Comparison of ENCODE assay signal across 8 mouse cellular contexts in genomic region chr5:64364432-64365125, GRCm38 (mm10).
DNase-seq lines count a peak whose midpoint lies in the region; ATAC-seq and TF ChIP-seq lines count a peak whose summit lies in the region.

No protein-coding gene starts in this region.

- TF ChIP-seq EP300 in heart, postnatal 0 days (IDR thresholded peaks at IDR 0.05; ENCODE audit: low read depth), result 0 out of 2 replicates have a peak, but pooled peaks have one; percentile 36

- H3K36me3 ChIP-seq in embryonic facial prominence, embryonic 13.5 days, result no peaks in the 10 kb centered on the region
- no peaks in the 10 kb centered on the region for H3K36me3 ChIP-seq in heart, postnatal 0 days (replicated peaks; ENCODE audit: control insufficient read depth, insufficient read depth, low read length)
- no peaks in the 10 kb centered on the region for H3K36me3 ChIP-seq in limb, embryonic 13.5 days
- H3K36me3 ChIP-seq in midbrain, postnatal 0 days (ENCODE audit: insufficient read depth, low read length), result no peaks in the 10 kb centered on the region

- H3K27ac ChIP-seq in left cerebral cortex, adult 2 months, result peak overlapping the region; percentile 78
- H3K27ac ChIP-seq in embryonic facial prominence, embryonic 13.5 days, result peak overlapping the region; percentile 80
- peak overlapping the region; percentile 53; the same call in 1 of the 2 replicates for H3K27ac ChIP-seq in heart, postnatal 0 days (ENCODE audit: low read depth)
- H3K27ac ChIP-seq in limb, embryonic 13.5 days, result peak overlapping the region; percentile 75
- H3K27ac ChIP-seq in midbrain, postnatal 0 days (ENCODE audit: low read depth, low read length), result no peak overlapping the region

- WGBS in embryonic facial prominence, embryonic 13.5 days, result 43% methylated on average over 7 of the region's 7 CpGs
- 34% methylated on average over 7 of the region's 7 CpGs for WGBS in heart, postnatal 0 days
- WGBS in limb, embryonic 13.5 days, result 24% methylated on average over 7 of the region's 7 CpGs
- WGBS in midbrain, postnatal 0 days, result 37% methylated on average over 7 of the region's 7 CpGs

- peak overlapping the region; percentile 2; the same call in 1 of the 2 replicates for H3K4me2 ChIP-seq in embryonic facial prominence, embryonic 13.5 days
- peak overlapping the region; percentile 35 for H3K4me2 ChIP-seq in heart, postnatal 0 days (ENCODE audit: low read depth, low read length)
- peak overlapping the region; percentile 34 for H3K4me2 ChIP-seq in limb, embryonic 13.5 days (replicated peaks)
- no peak overlapping the region for H3K4me2 ChIP-seq in midbrain, postnatal 0 days (ENCODE audit: low read depth, low read length, poor library complexity, severe bottlenecking)

- intact Hi-C loops in left cerebral cortex, adult 2 months (cut with DNase I), result loop anchor here (1.0 kb wide), 1 partner anchor 27 kb away; no protein-coding TSS in a partner anchor
- intact Hi-C loops in left cerebral cortex, postnatal 10 days (cut with DNase I), result no loop called here

- peak; percentile 63; the same call in 1 of the 2 replicates for ATAC-seq in embryonic facial prominence, embryonic 13.5 days (ENCODE audit: insufficient number of reproducible peaks, insufficient read depth, low FRiP score, low TSS enrichment, low read depth)
- ATAC-seq in heart, postnatal 0 days (ENCODE audit: insufficient read depth, low read depth), result peak; percentile 64
- ATAC-seq in limb, embryonic 13.5 days (ENCODE audit: low FRiP score, low read depth), result peak; percentile 62
- no peak; the same call in 1 of the 2 replicates for ATAC-seq in midbrain, postnatal 0 days (ENCODE audit: low FRiP score)
- no peak for ATAC-seq in activated CD4-positive, CD25-positive, alpha-beta regulatory T cell, adult 4 months

- H3K9ac ChIP-seq in embryonic facial prominence, embryonic 13.5 days, result no peak overlapping the region
- no peak overlapping the region for H3K9ac ChIP-seq in heart, postnatal 0 days (replicated peaks; ENCODE audit: low read depth, low read length)
- H3K9ac ChIP-seq in limb, embryonic 13.5 days, result no peak overlapping the region
- no peak overlapping the region for H3K9ac ChIP-seq in midbrain, postnatal 0 days (replicated peaks; ENCODE audit: low read length, poor library complexity, severe bottlenecking)

- H3K4me1 ChIP-seq in embryonic facial prominence, embryonic 13.5 days, result peaks cover 45% of the 10 kb centered on the region
- peaks cover 21% of the 10 kb centered on the region for H3K4me1 ChIP-seq in heart, postnatal 0 days (ENCODE audit: control insufficient read depth, insufficient read depth)
- H3K4me1 ChIP-seq in limb, embryonic 13.5 days, result peaks cover 37% of the 10 kb centered on the region
- no peaks in the 10 kb centered on the region for H3K4me1 ChIP-seq in midbrain, postnatal 0 days (ENCODE audit: insufficient read depth, low read length)

- no peak for DNase-seq in left cerebral cortex, adult 2 months (ENCODE audit: extremely low spot score in 1 of 2, low spot score in 2 of 2)
- DNase-seq in left cerebral cortex, postnatal 10 days (ENCODE audit: extremely low spot score in 1 of 2, low spot score in 2 of 2), result no peak
- peak; percentile 55 for DNase-seq in heart, postnatal 0 days (ENCODE audit: low spot score)
- peak; percentile 79 for DNase-seq in midbrain, postnatal 0 days (ENCODE audit: low spot score)
- no peak for DNase-seq in yolk sac, embryonic 10.5 days (ENCODE audit: low spot score)

- TF ChIP-seq CTCF in left cerebral cortex, adult 2 months (IDR thresholded peaks at IDR 0.05), result no peak
- TF ChIP-seq CTCF in heart, postnatal 0 days (IDR thresholded peaks at IDR 0.05; ENCODE audit: low read depth), result no peak
- TF ChIP-seq CTCF in midbrain, postnatal 0 days (IDR thresholded peaks at IDR 0.05), result no peak

- no peak overlapping the region for H3K4me3 ChIP-seq in left cerebral cortex, adult 2 months
- no peak overlapping the region for H3K4me3 ChIP-seq in embryonic facial prominence, embryonic 13.5 days
- H3K4me3 ChIP-seq in heart, postnatal 0 days (ENCODE audit: low read depth, low read length), result no peak overlapping the region
- H3K4me3 ChIP-seq in limb, embryonic 13.5 days, result no peak overlapping the region
- H3K4me3 ChIP-seq in midbrain, postnatal 0 days (ENCODE audit: low read depth, low read length), result no peak overlapping the region

- no peaks in the 10 kb centered on the region for H3K27me3 ChIP-seq in embryonic facial prominence, embryonic 13.5 days
- no peaks in the 10 kb centered on the region for H3K27me3 ChIP-seq in heart, postnatal 0 days (ENCODE audit: control insufficient read depth, insufficient read depth, low read length)
- no peaks in the 10 kb centered on the region for H3K27me3 ChIP-seq in limb, embryonic 13.5 days
- no peaks in the 10 kb centered on the region for H3K27me3 ChIP-seq in midbrain, postnatal 0 days (ENCODE audit: insufficient read depth, low read length)

- 0 out of 2 replicates have a peak, but pooled peaks cover 2% of the 10 kb centered on the region for H3K9me3 ChIP-seq in embryonic facial prominence, embryonic 13.5 days
- 0 out of 2 replicates have a peak, but pooled peaks cover 4% of the 10 kb centered on the region for H3K9me3 ChIP-seq in heart, postnatal 0 days (replicated peaks; ENCODE audit: control insufficient read depth, low read length)
- H3K9me3 ChIP-seq in limb, embryonic 13.5 days, result no peaks in the 10 kb centered on the region
- no peaks in the 10 kb centered on the region for H3K9me3 ChIP-seq in midbrain, postnatal 0 days (ENCODE audit: low read length)

Comparison
In these comparisons a context has a peak if more than half of its experiments do, and no peak if none do; other contexts are left out.
1. DNase-seq: peak in heart, postnatal 0 days (single experiment) and midbrain, postnatal 0 days (single experiment); none in left cerebral cortex, adult 2 months (0 of 2), left cerebral cortex, postnatal 10 days (0 of 2) and yolk sac, embryonic 10.5 days (single experiment).
2. ATAC-seq: peak in embryonic facial prominence, embryonic 13.5 days (single experiment), heart, postnatal 0 days (single experiment) and limb, embryonic 13.5 days (single experiment); none in midbrain, postnatal 0 days (single experiment) and activated CD4-positive, CD25-positive, alpha-beta regulatory T cell, adult 4 months (single experiment).